Mouse (Mus musculus) olfactory bulb, adult 2 months (tissue): Measurements from ENCODE around the gene Capn15.

Source experiments
- CTCF ChIP-seq: fragments of 200-500 bp; IDR thresholded peaks from 2 replicates; pipeline ENCODE4 v1.5.1; 2012; ENCODE audit warnings: low read depth, mild to moderate bottlenecking, low read length, moderate library complexity; ENCODE audit not compliant: insufficient read depth
- POLR2A ChIP-seq: fragments of 200-500 bp; IDR thresholded peaks from 2 replicates; pipeline ENCODE4 v1.6.1; 2012; ENCODE audit warnings: mild to moderate bottlenecking, low read depth, low read length, moderate library complexity; ENCODE audit not compliant: insufficient read depth

DNA sequence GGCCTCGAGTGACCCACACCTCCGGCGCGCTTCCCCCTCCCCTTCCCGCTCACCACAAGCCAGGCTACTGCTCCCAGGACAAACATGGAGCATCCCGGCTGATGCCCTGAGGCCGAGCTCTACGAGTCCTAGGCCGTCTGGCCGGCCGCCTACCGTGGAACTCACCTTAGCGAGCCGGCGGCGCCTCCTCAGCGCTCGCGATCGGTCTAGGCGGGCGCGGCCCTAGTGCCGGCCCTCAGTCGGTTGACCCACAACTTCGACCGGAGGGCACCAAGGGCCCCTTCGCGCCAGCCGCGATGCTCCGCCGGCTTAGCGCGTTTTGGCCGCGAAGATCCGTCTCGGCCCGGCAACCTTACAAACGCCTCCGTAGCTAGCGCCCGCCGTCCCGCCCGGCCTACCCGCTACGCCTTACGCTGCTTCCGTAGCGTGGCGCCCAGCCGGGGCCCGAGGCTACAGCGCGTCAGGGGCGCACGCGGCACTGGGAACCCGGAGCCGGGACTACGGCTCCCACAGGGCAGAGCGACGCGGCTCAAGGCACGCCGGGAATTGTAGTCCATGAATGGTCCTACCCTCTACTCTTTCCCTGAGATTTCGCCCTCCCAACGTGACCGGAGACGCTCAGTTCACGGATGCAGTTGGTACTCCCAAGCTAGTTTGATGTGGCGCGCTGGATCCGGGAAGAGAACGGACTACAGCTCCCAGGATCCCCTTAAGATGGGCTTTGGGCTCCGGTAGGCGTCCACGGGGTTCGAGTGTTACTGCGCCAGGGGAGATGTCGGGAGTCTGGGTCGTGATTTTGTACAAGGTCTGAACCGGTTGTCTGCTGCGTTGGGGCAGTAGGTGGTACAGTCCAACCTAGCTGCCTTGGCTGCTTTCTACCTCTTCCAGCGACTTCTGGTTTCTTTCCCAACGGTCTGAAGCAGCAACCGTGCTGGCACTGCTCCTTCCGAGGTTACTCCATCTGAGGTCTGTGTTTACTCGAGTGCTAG lies at the start of gene Capn15:
- TF ChIP-seq POLR2A (peak; percentile 73), CTCF (no peak)
